Mouse (Mus musculus) stomach, embryonic 14.5 days (tissue): ENCODE measurements at regions not wholly inside any gene's neighbourhood (a gene's known extent, or its start where the extent isn't known, plus 50 kb on each side); places are given as distances from the start of the nearest gene placed in this dataset.

Experiments
- ATAC-seq: fragments of 200-750 bp; cut with Nextera tagmentation; 2 replicates; pipeline ENCODE4 v1.8.0; 2017; ENCODE audit warnings: low read depth, moderate TSS enrichment; ENCODE audit not compliant: insufficient number of reproducible peaks, insufficient read depth, low FRiP score
- H3K27ac ChIP-seq: fragments of 300-500 bp; sonication (generic); 2 replicates; pipeline ENCODE4 v1.5.1; 2014; ENCODE audit warnings: mild to moderate bottlenecking, low read length, moderate library complexity, mixed read lengths
- H3K27me3 ChIP-seq: fragments of 300-500 bp; sonication (generic); 2 replicates; pipeline ENCODE4 v1.6.1; 2014; ENCODE audit warnings: low read length, control low read depth, mixed read lengths; ENCODE audit not compliant: control insufficient read depth, insufficient read depth
- H3K36me3 ChIP-seq: fragments of 300-500 bp; sonication (generic); 2 replicates; pipeline ENCODE4 v1.6.1; 2014; ENCODE audit warnings: mild to moderate bottlenecking, control low read depth, low read length, moderate library complexity, mixed read lengths; ENCODE audit not compliant: control insufficient read depth, insufficient read depth
- H3K4me1 ChIP-seq: fragments of 300-500 bp; sonication (generic); 2 replicates; pipeline ENCODE4 v1.6.1; 2014; ENCODE audit warnings: low read length, control low read depth, mixed read lengths; ENCODE audit not compliant: control insufficient read depth, insufficient read depth
- H3K4me2 ChIP-seq: fragments of 300-500 bp; sonication (generic); replicated peaks from 2 replicates; pipeline ENCODE4 v1.6.1; 2014; ENCODE audit warnings: low read depth, low read length, control low read depth
- H3K4me3 ChIP-seq: fragments of 300-500 bp; sonication (generic); 2 replicates; pipeline ENCODE4 v1.5.1; 2014; ENCODE audit warnings: low read depth, low read length, control low read depth
- H3K9ac ChIP-seq: fragments of 300-500 bp; sonication (generic); replicated peaks from 2 replicates; pipeline ENCODE4 v1.6.1; 2014; ENCODE audit warnings: low read depth, mild to moderate bottlenecking, control low read depth, low read length, moderate library complexity, mixed read lengths
- H3K9me3 ChIP-seq: fragments of 300-500 bp; sonication (generic); 2 replicates; pipeline ENCODE4 v1.6.1; 2016; ENCODE audit warnings: low read depth, low read length, control low read depth; ENCODE audit not compliant: control insufficient read depth
- WGBS: fragments of 180-500 bp; shearing (Covaris S2); extraction: QIAGEN DNeasy Blood & Tissue Kit; methylation state at CpG from one replicate; pipeline ENCODE4 v1.1.7; 2014; 5-methylcytosine and 5-hydroxymethylcytosine counted together

- Histone ChIP-seq H3K4me1 (0 out of 2 replicates have a peak, but pooled peaks cover 8% of the 10 kb centered on the region), H3K27ac (no peak overlapping the region), H3K9me3 (no peaks in the 10 kb centered on the region), H3K4me3 (no peak overlapping the region), H3K9ac (no peak overlapping the region), H3K4me2 (no peak overlapping the region), H3K36me3 (no peaks in the 10 kb centered on the region), H3K27me3 (no peaks in the 10 kb centered on the region)
- 96% methylated on average over 1 of the region's 1 CpGs for WGBS
- no peak for ATAC-seq
Measured at GRCm38 (mm10) chr14:28663316-28663715, 158.8 kb downstream of the Wnt5a start.

DNA sequence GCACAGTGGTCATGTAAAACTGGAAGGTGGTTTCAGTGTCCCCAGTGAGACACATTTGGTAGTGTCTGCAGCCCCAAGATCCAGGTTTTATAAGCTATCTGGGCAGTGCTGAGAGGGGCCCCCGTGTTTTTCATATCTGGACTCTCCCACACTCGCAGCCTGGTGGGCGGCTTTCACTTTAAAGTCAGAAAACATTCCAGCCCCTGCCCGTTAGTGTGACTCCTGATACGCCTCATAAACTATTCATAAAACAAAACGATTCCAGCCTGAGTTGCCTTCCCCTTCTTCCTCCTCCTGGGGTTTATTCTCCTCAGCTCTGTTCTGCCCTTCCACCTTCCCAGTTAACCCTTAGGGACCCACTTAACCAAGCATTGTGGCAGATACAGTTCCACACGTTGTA lies 159.6 kb downstream of the Wnt5a start:
- Histone ChIP-seq H3K4me3 (no peak overlapping the region), H3K36me3 (no peaks in the 10 kb centered on the region), H3K27me3 (no peaks in the 10 kb centered on the region), H3K9me3 (no peaks in the 10 kb centered on the region), H3K9ac (no peak overlapping the region), H3K27ac (no peak overlapping the region), H3K4me1 (0 out of 2 replicates have a peak, but pooled peaks cover 8% of the 10 kb centered on the region), H3K4me2 (no peak overlapping the region)
- 35% methylated on average over 7 of the region's 7 CpGs for WGBS
- no peak for ATAC-seq

GRCm38 (mm10) chr14:28675476-28675875 lies 170.9 kb downstream of the Wnt5a start:
- H3K4me3 ChIP-seq = no peak overlapping the region
- peaks cover 4% of the 10 kb centered on the region; the same call in 1 of the 2 replicates for H3K4me1 ChIP-seq
- no peak overlapping the region; the same call in 1 of the 2 replicates for H3K27ac ChIP-seq
- no peaks in the 10 kb centered on the region for H3K36me3 ChIP-seq
- ATAC-seq = peak; percentile 42; the same call in 1 of the 2 replicates
- H3K9ac ChIP-seq = no peak overlapping the region
- no peak overlapping the region for H3K4me2 ChIP-seq
- no peaks in the 10 kb centered on the region for H3K9me3 ChIP-seq
- no peaks in the 10 kb centered on the region for H3K27me3 ChIP-seq
- WGBS = 23% methylated on average over 5 of the region's 5 CpGs

DNA sequence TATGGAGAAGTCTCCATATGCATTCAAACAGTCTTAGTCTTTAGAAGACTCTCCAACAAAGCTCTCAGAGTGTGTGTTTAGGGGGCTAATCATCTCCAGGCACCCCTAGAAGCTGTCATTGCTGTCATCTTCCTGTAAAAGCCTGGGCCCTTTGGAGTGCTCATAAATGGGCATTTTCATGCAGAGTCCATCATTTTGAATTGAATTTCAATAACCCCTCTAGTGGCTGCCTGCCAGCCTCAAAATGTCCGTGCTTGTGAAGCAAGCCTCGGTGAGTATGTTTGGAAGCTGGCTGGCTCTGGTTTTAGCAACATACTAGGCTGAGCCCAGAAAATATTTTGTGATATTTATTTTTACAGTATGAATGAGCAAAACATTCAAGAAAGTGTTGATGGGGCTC lies 195.2 kb downstream of the Wnt5a start:
- Histone ChIP-seq H3K9ac (no peak overlapping the region), H3K4me2 (no peak overlapping the region), H3K9me3 (no peaks in the 10 kb centered on the region), H3K4me3 (no peak overlapping the region), H3K4me1 (no peaks in the 10 kb centered on the region), H3K27ac (no peak overlapping the region), H3K27me3 (no peaks in the 10 kb centered on the region), H3K36me3 (no peaks in the 10 kb centered on the region)
- ATAC-seq = no peak
- WGBS = 67% methylated on average over 2 of the region's 2 CpGs

DNA sequence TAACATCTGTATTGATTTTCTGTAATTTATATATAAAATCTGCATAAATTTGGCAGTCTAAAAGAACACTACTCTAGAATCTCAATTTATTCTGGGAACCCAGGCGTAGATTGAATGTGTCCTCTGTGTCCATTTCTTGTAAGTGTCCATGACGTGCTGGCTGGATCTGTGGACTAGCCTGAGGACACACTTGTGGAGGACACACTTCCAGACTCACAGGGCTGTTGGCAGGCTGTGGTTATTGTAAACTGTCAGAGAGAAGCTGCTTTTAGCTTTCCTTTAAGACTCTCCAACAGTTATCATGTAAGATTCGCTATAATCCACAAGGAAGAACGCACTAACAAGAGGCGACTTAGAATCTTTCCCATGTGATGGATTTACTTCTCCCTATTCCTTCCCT lies 200.2 kb downstream of the Wnt5a start:
- Histone ChIP-seq H3K4me2 (no peak overlapping the region), H3K9me3 (no peaks in the 10 kb centered on the region), H3K27me3 (no peaks in the 10 kb centered on the region), H3K27ac (no peak overlapping the region), H3K9ac (no peak overlapping the region), H3K36me3 (no peaks in the 10 kb centered on the region), H3K4me3 (no peak overlapping the region), H3K4me1 (no peaks in the 10 kb centered on the region)
- ATAC-seq = no peak
- WGBS = 95% methylated on average over 5 of the region's 5 CpGs

DNA sequence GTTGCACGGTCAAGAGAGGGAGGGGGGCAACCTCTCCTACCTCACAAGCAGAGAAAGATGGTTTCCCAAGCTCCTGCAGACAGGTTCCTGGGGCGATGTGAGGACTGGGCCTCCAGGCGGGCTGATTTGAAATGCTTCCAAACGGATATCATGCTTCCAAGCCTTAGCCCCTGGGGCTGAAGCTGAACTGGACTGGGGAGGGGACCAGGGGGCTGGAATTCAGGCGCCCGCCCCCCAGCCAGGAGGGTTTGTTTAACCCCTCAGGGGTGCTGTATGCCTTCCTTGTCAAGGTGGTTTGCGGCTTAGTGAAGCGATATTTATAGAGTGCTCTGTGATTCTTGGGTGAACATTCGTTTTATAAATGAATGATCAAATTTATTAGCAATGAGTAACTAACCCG lies 210.0 kb downstream of the Wnt5a start:
- Histone ChIP-seq H3K9me3 (no peaks in the 10 kb centered on the region), H3K4me2 (no peak overlapping the region), H3K4me3 (no peak overlapping the region), H3K27ac (no peak overlapping the region), H3K36me3 (no peaks in the 10 kb centered on the region), H3K27me3 (no peaks in the 10 kb centered on the region), H3K9ac (no peak overlapping the region), H3K4me1 (no peaks in the 10 kb centered on the region)
- no peak for ATAC-seq
- 57% methylated on average over 10 of the region's 10 CpGs for WGBS

DNA sequence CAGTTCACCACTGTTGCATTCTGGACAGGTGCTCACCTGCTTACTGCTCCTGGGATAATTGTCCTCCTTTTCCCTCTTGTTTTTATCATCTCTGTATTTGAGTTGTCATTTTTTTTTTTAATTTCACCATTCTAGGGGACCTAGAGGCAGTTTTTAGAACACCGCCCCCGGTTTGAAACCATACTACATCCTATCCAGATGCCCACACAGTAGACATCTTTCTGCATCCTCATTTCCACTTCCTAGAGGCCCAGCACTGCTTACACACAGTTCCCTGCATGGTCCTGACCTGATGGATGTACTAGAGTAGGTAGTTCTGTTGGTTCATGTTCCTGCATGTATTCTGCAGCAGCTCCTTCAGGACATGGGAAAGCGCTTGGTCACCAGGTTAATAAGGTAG lies 216.0 kb downstream of the Wnt5a start:
- Histone ChIP-seq H3K4me3 (no peak overlapping the region), H3K4me2 (no peak overlapping the region), H3K4me1 (no peaks in the 10 kb centered on the region), H3K9me3 (no peaks in the 10 kb centered on the region), H3K27ac (no peak overlapping the region), H3K36me3 (no peaks in the 10 kb centered on the region), H3K27me3 (no peaks in the 10 kb centered on the region), H3K9ac (no peak overlapping the region)
- no peak for ATAC-seq
- 97% methylated on average over 3 of the region's 3 CpGs for WGBS

- H3K36me3 ChIP-seq = no peaks in the 10 kb centered on the region
- H3K4me3 ChIP-seq = no peak overlapping the region
- H3K9ac ChIP-seq = no peak overlapping the region
- H3K4me2 ChIP-seq = no peak overlapping the region
- H3K4me1 ChIP-seq = no peaks in the 10 kb centered on the region
- H3K27me3 ChIP-seq = no peaks in the 10 kb centered on the region
- H3K9me3 ChIP-seq = no peaks in the 10 kb centered on the region
- WGBS = 53% methylated on average over 4 of the region's 4 CpGs
- H3K27ac ChIP-seq = no peak overlapping the region
- no peak for ATAC-seq
Measured at GRCm38 (mm10) chr14:28725666-28726065, 221.1 kb downstream of the Wnt5a start.

DNA sequence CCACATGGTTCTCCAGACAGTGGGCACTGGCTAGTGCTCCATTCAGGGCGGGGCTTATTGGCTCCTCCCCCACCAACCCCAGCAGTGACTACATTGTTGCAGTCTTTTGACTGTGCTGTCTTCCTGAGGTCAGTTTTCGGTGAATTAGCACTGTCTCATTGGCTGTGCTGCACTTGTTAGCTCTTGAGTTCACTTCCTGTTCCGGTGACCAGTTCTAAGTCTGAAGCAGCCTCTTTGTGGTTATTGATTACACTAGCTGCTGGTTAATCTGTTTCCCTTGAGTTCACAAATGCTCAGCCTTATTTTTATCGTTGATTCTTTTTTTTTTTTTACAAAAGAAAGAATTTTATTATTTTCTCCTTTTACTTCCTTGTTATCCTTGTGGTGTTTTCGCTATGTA lies 228.9 kb downstream of the Wnt5a start:
- Histone ChIP-seq H3K9ac (no peak overlapping the region), H3K27ac (no peak overlapping the region), H3K36me3 (no peaks in the 10 kb centered on the region), H3K4me2 (no peak overlapping the region), H3K27me3 (no peaks in the 10 kb centered on the region), H3K4me3 (no peak overlapping the region), H3K9me3 (no peaks in the 10 kb centered on the region), H3K4me1 (no peaks in the 10 kb centered on the region)
- 77% methylated on average over 5 of the region's 5 CpGs for WGBS
- ATAC-seq = no peak
